Mouse (Mus musculus) lung, embryonic 16.5 days (tissue): ENCODE data around the gene 1700018B08Rik. TPM values are rescaled to one million over a fixed set of nuclear protein-coding genes. Genes with fewer than 3 reads are reported as not detected.
A peak's percentile ranks its signal among the peaks of the same experiment; 100 is the strongest.

ENCODE experiments used
- ATAC-seq: fragments of 200-750 bp; cut with Nextera tagmentation; 2 replicates; pipeline ENCODE4 v1.8.0; 2017; ENCODE audit warnings: low read depth, mild to moderate bottlenecking, moderate library complexity
- H3K27ac ChIP-seq: fragments of 300-500 bp; sonication (generic); 2 replicates; pipeline ENCODE4 v1.5.1; 2014; ENCODE audit warnings: mild to moderate bottlenecking, control low read depth, low read length
- H3K27me3 ChIP-seq: fragments of 300-500 bp; sonication (generic); 2 replicates; pipeline ENCODE4 v1.6.1; 2014; ENCODE audit warnings: low read depth, low read length, mixed read lengths; ENCODE audit not compliant: control insufficient read depth, insufficient read depth
- H3K36me3 ChIP-seq: fragments of 300-500 bp; sonication (generic); 2 replicates; pipeline ENCODE4 v1.6.1; 2014; ENCODE audit warnings: low read length; ENCODE audit not compliant: control insufficient read depth, insufficient read depth
- H3K4me1 ChIP-seq: fragments of 300-500 bp; sonication (generic); replicated peaks from 2 replicates; pipeline ENCODE4 v1.6.1; 2014; ENCODE audit warnings: low read length, mixed read lengths; ENCODE audit not compliant: control insufficient read depth, insufficient read depth
- H3K4me2 ChIP-seq: fragments of 300-500 bp; sonication (generic); 2 replicates; pipeline ENCODE4 v1.6.1; 2014; ENCODE audit warnings: low read depth, low read length, control low read depth
- H3K4me3 ChIP-seq: fragments of 300-500 bp; sonication (generic); 2 replicates; pipeline ENCODE4 v1.5.1; 2014; ENCODE audit warnings: mild to moderate bottlenecking, low read length, control low read depth
- H3K9ac ChIP-seq: fragments of 300-500 bp; sonication (generic); 2 replicates; pipeline ENCODE4 v1.6.1; 2014; ENCODE audit warnings: low read length, control low read depth
- H3K9me3 ChIP-seq: fragments of 300-500 bp; sonication (generic); 2 replicates; pipeline ENCODE4 v1.6.1; 2016; ENCODE audit warnings: low read length; ENCODE audit not compliant: control insufficient read depth
- WGBS: fragments of 180-500 bp; shearing (Covaris S2); extraction: QIAGEN DNeasy Blood & Tissue Kit; methylation state at CpG from one replicate; pipeline ENCODE4 v1.1.7; 2014; 5-methylcytosine and 5-hydroxymethylcytosine counted together
- polyA plus RNA-seq: library from polyadenylated mRNA; unstranded; fragments of >200 nt; fragmentation: Nextera tagmentation; extraction: Ambion mirVana; gene quantifications from 2 replicates; pipeline ENCODE4 v1.2.1, GENCODE M21; 2015

The 1700018B08Rik gene
- polyA plus RNA-seq, 1 experiment from 2014 or later = not detected

- Histone ChIP-seq H3K4me2 (no peak overlapping the region), H3K36me3 (no peaks in the 10 kb centered on the region), H3K9me3 (no peaks in the 10 kb centered on the region), H3K27ac (no peak overlapping the region), H3K9ac (no peak overlapping the region), H3K27me3 (no peaks in the 10 kb centered on the region), H3K4me1 (peaks cover 18% of the 10 kb centered on the region; the same call in 1 of the 2 replicates), H3K4me3 (no peak overlapping the region)
- no peak for ATAC-seq
- WGBS = 59% methylated on average over 6 of the region's 6 CpGs
Observed at GRCm38 (mm10) chr8:121568321-121568720, 24.2 kb upstream of the 1700018B08Rik start.

GRCm38 (mm10) chr8:121563701-121564100 is 19.6 kb upstream of the 1700018B08Rik start:
- Histone ChIP-seq H3K4me2 (no peak overlapping the region), H3K27me3 (no peaks in the 10 kb centered on the region), H3K4me1 (0 out of 2 replicates have a peak, but pooled peaks cover 2% of the 10 kb centered on the region), H3K9ac (no peak overlapping the region), H3K27ac (no peak overlapping the region), H3K36me3 (peaks cover 5% of the 10 kb centered on the region), H3K4me3 (no peak overlapping the region), H3K9me3 (no peaks in the 10 kb centered on the region)
- no peak for ATAC-seq
- 60% methylated on average over 6 of the region's 6 CpGs for WGBS

- no peak overlapping the region for H3K9ac ChIP-seq
- ATAC-seq = peak; percentile 29; the same call in 1 of the 2 replicates
- H3K27me3 ChIP-seq = no peaks in the 10 kb centered on the region
- no peaks in the 10 kb centered on the region for H3K4me1 ChIP-seq
- peaks cover 9% of the 10 kb centered on the region for H3K36me3 ChIP-seq
- H3K4me3 ChIP-seq = no peak overlapping the region
- H3K4me2 ChIP-seq = no peak overlapping the region
- no peaks in the 10 kb centered on the region for H3K9me3 ChIP-seq
- no peak overlapping the region for H3K27ac ChIP-seq
- WGBS = 56% methylated on average over 9 of the region's 9 CpGs
Observed at GRCm38 (mm10) chr8:121562941-121563351, 18.8 kb upstream of the 1700018B08Rik start.

- H3K9ac ChIP-seq = no peak overlapping the region
- H3K4me2 ChIP-seq = no peak overlapping the region
- 73% methylated on average over 16 of the region's 16 CpGs for WGBS
- no peaks in the 10 kb centered on the region for H3K27me3 ChIP-seq
- H3K4me3 ChIP-seq = no peak overlapping the region
- ATAC-seq = no peak
- H3K9me3 ChIP-seq = no peaks in the 10 kb centered on the region
- H3K4me1 ChIP-seq = no peaks in the 10 kb centered on the region
- no peak overlapping the region for H3K27ac ChIP-seq
- peaks cover 9% of the 10 kb centered on the region for H3K36me3 ChIP-seq
Observed at GRCm38 (mm10) chr8:121561636-121562345, 17.7 kb upstream of the 1700018B08Rik start.

GRCm38 (mm10) chr8:121560432-121561100 is 16.4 kb upstream of the 1700018B08Rik start:
- no peak overlapping the region for H3K4me3 ChIP-seq
- H3K9ac ChIP-seq = no peak overlapping the region
- no peak for ATAC-seq
- H3K36me3 ChIP-seq = peaks cover 9% of the 10 kb centered on the region
- 95% methylated on average over 7 of the region's 7 CpGs for WGBS
- no peak overlapping the region for H3K27ac ChIP-seq
- no peak overlapping the region for H3K4me2 ChIP-seq
- no peaks in the 10 kb centered on the region for H3K4me1 ChIP-seq
- no peaks in the 10 kb centered on the region for H3K9me3 ChIP-seq
- no peaks in the 10 kb centered on the region for H3K27me3 ChIP-seq

- Histone ChIP-seq H3K36me3 (peaks cover 12% of the 10 kb centered on the region), H3K4me2 (no peak overlapping the region), H3K4me3 (no peak overlapping the region), H3K27me3 (no peaks in the 10 kb centered on the region), H3K4me1 (no peaks in the 10 kb centered on the region), H3K9me3 (no peaks in the 10 kb centered on the region), H3K27ac (no peak overlapping the region), H3K9ac (no peak overlapping the region)
- 89% methylated on average over 12 of the region's 12 CpGs for WGBS
- ATAC-seq = no peak
Observed at GRCm38 (mm10) chr8:121559801-121560200, 15.7 kb upstream of the 1700018B08Rik start.

GRCm38 (mm10) chr8:121558538-121558937 is 14.4 kb upstream of the 1700018B08Rik start:
- H3K27me3 ChIP-seq = no peaks in the 10 kb centered on the region
- no peaks in the 10 kb centered on the region for H3K9me3 ChIP-seq
- H3K4me1 ChIP-seq = no peaks in the 10 kb centered on the region
- H3K9ac ChIP-seq = no peak overlapping the region
- H3K27ac ChIP-seq = no peak overlapping the region
- WGBS = 87% methylated on average over 16 of the region's 16 CpGs
- no peak overlapping the region for H3K4me3 ChIP-seq
- H3K4me2 ChIP-seq = no peak overlapping the region
- peaks cover 23% of the 10 kb centered on the region for H3K36me3 ChIP-seq
- no peak for ATAC-seq

GRCm38 (mm10) chr8:121557746-121558145 is 13.6 kb upstream of the 1700018B08Rik start:
- Histone ChIP-seq H3K36me3 (peaks cover 30% of the 10 kb centered on the region), H3K27ac (no peak overlapping the region), H3K27me3 (no peaks in the 10 kb centered on the region), H3K4me1 (no peaks in the 10 kb centered on the region), H3K4me2 (no peak overlapping the region), H3K9me3 (no peaks in the 10 kb centered on the region), H3K9ac (no peak overlapping the region), H3K4me3 (no peak overlapping the region)
- ATAC-seq = no peak
- 81% methylated on average over 11 of the region's 11 CpGs for WGBS

- Histone ChIP-seq H3K4me1 (no peaks in the 10 kb centered on the region), H3K9ac (no peak overlapping the region), H3K27ac (no peak overlapping the region), H3K4me2 (no peak overlapping the region), H3K4me3 (no peak overlapping the region), H3K36me3 (peaks cover 33% of the 10 kb centered on the region), H3K27me3 (no peaks in the 10 kb centered on the region), H3K9me3 (no peaks in the 10 kb centered on the region)
- no peak for ATAC-seq
- WGBS = 92% methylated on average over 32 of the region's 32 CpGs
Observed at GRCm38 (mm10) chr8:121553831-121554475, 9.8 kb upstream of the 1700018B08Rik start.
